Mouse (Mus musculus) stomach, embryonic 15.5 days (tissue): ENCODE results near the gene Olfr1357. TPM values are rescaled to one million over a fixed set of nuclear protein-coding genes. Genes with fewer than 3 reads are reported as not detected.

ENCODE experiments used
- polyA plus RNA-seq: library from polyadenylated mRNA; unstranded; fragments of >200 nt; fragmentation: Nextera tagmentation; extraction: Ambion mirVana; gene quantifications from 2 replicates; pipeline ENCODE4 v1.2.1, GENCODE M21; 2015

Olfr1357 gene
- polyA plus RNA-seq, 1 experiment from 2014 or later: not detected

Other genes with a start within 250 kb of the Olfr1357 start
- 289 and 316 TPM in 2 replicates for gene Rrp1, start 205.0 kb downstream of the Olfr1357 start, polyA plus RNA-seq
- gene Cstb, start 192.4 kb downstream of the Olfr1357 start, polyA plus RNA-seq: 348 and 423 TPM in 2 replicates
- gene Pdxk, start 153.1 kb downstream of the Olfr1357 start, polyA plus RNA-seq: 11.8 and 14.3 TPM in 2 replicates
- gene Olfr1358, start 100.6 kb downstream of the Olfr1357 start, polyA plus RNA-seq: not detected in 2 replicates
- gene Ilvbl, start 43.7 kb downstream of the Olfr1357 start, polyA plus RNA-seq: 52.8 and 55.7 TPM in 2 replicates
- gene Syde1, start 26.1 kb downstream of the Olfr1357 start, polyA plus RNA-seq: 13.1 and 13.2 TPM in 2 replicates
- gene Casp14, start 100.2 kb upstream of the Olfr1357 start, polyA plus RNA-seq: 0.54 and 0.77 TPM in 2 replicates
- gene Ccdc105, start 135.0 kb upstream of the Olfr1357 start, polyA plus RNA-seq: not detected in 2 replicates
- gene Slc1a6, start 162.4 kb upstream of the Olfr1357 start, polyA plus RNA-seq: 0.94 and 0.98 TPM in 2 replicates
- not detected in 2 replicates for gene Olfr1356, start 234.1 kb upstream of the Olfr1357 start, polyA plus RNA-seq